In genomic region chr5:142581517-142581916, GRCm38 (mm10) we compare ENCODE assay signal across 8 mouse cellular contexts. TPM values are rescaled to one million over a fixed set of nuclear protein-coding genes. Genes with fewer than 3 reads are reported as not detected.
DNase-seq lines count a peak whose midpoint lies in the region; TF ChIP-seq lines count a peak whose summit lies in the region.
"Had no signal": no experiment of that assay in that cellular context is flagged by ENCODE, and none has a peak within 500 bp of the region (broad histone marks: within the 10 kb centered on the region; RNA-seq: fewer than 3 reads in every experiment).

No protein-coding gene starts in this region.

- no peak overlapping the region for H3K9ac ChIP-seq in ES-Bruce4 (ENCODE audit: low read depth, poor library complexity, severe bottlenecking)

- H3K36me3 ChIP-seq in ES-Bruce4 (ENCODE audit: control insufficient read depth, insufficient read depth, low read length, poor library complexity, severe bottlenecking): no peaks in the 10 kb centered on the region
- no peaks in the 10 kb centered on the region for H3K36me3 ChIP-seq in hindbrain, embryonic 10.5 days

- no peaks in the 10 kb centered on the region for H3K27me3 ChIP-seq in ES-Bruce4 (ENCODE audit: control insufficient read depth, insufficient read depth, low read length, poor library complexity, severe bottlenecking)
- H3K27me3 ChIP-seq in hindbrain, embryonic 10.5 days (ENCODE audit: insufficient read depth, poor library complexity, severe bottlenecking): no peaks in the 10 kb centered on the region; the same call in 1 of the 2 replicates

- no peak overlapping the region for H3K27ac ChIP-seq in ES-Bruce4 (ENCODE audit: insufficient read depth, low read length)
- no peak overlapping the region for H3K27ac ChIP-seq in hindbrain, embryonic 10.5 days

- no peaks in the 10 kb centered on the region for H3K9me3 ChIP-seq in ES-Bruce4 (replicated peaks; ENCODE audit: control insufficient read depth, insufficient read depth, low read length, poor library complexity, severe bottlenecking)
- no peaks in the 10 kb centered on the region for H3K9me3 ChIP-seq in hindbrain, embryonic 10.5 days

- H3K4me3 ChIP-seq in ES-Bruce4 (ENCODE audit: low read depth, low read length): no peak overlapping the region
- no peak overlapping the region for H3K4me3 ChIP-seq in hindbrain, embryonic 10.5 days
- H3K4me3 ChIP-seq: megakaryocyte, embryonic 14.5 days had no signal

- TF ChIP-seq CTCF in ES-Bruce4 (IDR thresholded peaks at IDR 0.05; ENCODE audit: low read depth, low read length): peak; percentile 82

- WGBS in hindbrain, embryonic 10.5 days: 20% methylated on average over 5 of the region's 5 CpGs

- TF ChIP-seq EP300 in ES-Bruce4 (IDR thresholded peaks at IDR 0.05; ENCODE audit: insufficient read depth, low read depth, low read length): no peak

- H3K4me1 ChIP-seq in ES-Bruce4 (ENCODE audit: control insufficient read depth, insufficient read depth, low read length): no peaks in the 10 kb centered on the region
- peaks cover 11% of the 10 kb centered on the region for H3K4me1 ChIP-seq in hindbrain, embryonic 10.5 days (replicated peaks)
- H3K4me1 ChIP-seq: megakaryocyte, embryonic 14.5 days had no signal

- DNase-seq in adipocyte (ENCODE audit: low spot score): peak; percentile 57
- peak; percentile 56 for DNase-seq in embryo, embryonic 11.5 days (ENCODE audit: low read depth, low spot score)
- DNase-seq in hindbrain, embryonic 10.5 days (ENCODE audit: low spot score): peak; percentile 79
- DNase-seq in layer of hippocampus, postnatal 10 days (ENCODE audit: low spot score in 2 of 2): peak; percentile 78 to 81
- DNase-seq in lung, postnatal 10 days: peak; percentile 58
- DNase-seq in right cerebral cortex, adult 2 months (ENCODE audit: low spot score in 2 of 2): peak; percentile 66 to 77

- no peak for TF ChIP-seq POLR2A in ES-Bruce4 (IDR thresholded peaks at IDR 0.05; ENCODE audit: insufficient read depth, low read length)

RNA-seq across cellular contexts. Expression of gene Mmd2, which starts 27.1 kb away (rescaled TPM):
- 0.26 TPM in 1 of 2 replicates, not detected in the other for polyA plus RNA-seq in ES-Bruce4 (2011; ENCODE audit: insufficient read depth, insufficient read length, low read depth, missing spikeins)
- polyA plus RNA-seq in hindbrain, embryonic 10.5 days (2016; fragmentation: Nextera tagmentation; extraction: Ambion mirVana): 4.3 and 4.7 TPM in 2 replicates
- 100 to 1,000 TPM; 164 to 175 TPM for total RNA-seq in layer of hippocampus, postnatal 10 days (2021)

RNA-seq across cellular contexts. Expression of gene Radil, which starts 30.6 kb away (rescaled TPM):
- polyA plus RNA-seq in ES-Bruce4 (2011; ENCODE audit: insufficient read depth, insufficient read length, low read depth, missing spikeins): 78.0 and 79.3 TPM in 2 replicates
- 5.5 and 6.1 TPM in 2 replicates for polyA plus RNA-seq in hindbrain, embryonic 10.5 days (2016; fragmentation: Nextera tagmentation; extraction: Ambion mirVana)
- 10 to 100 TPM; 13.9 to 15.7 TPM for total RNA-seq in layer of hippocampus, postnatal 10 days (2021)

RNA-seq across cellular contexts. Expression of gene Wipi2, which starts 46.0 kb away (rescaled TPM):
- 50.6 and 55.0 TPM in 2 replicates for polyA plus RNA-seq in ES-Bruce4 (2011; ENCODE audit: insufficient read depth, insufficient read length, low read depth, missing spikeins)
- 55.6 and 61.6 TPM in 2 replicates for polyA plus RNA-seq in hindbrain, embryonic 10.5 days (2016; fragmentation: Nextera tagmentation; extraction: Ambion mirVana)
- 10 to 100 TPM; 71.1 to 74.5 TPM for total RNA-seq in layer of hippocampus, postnatal 10 days (2021)

RNA-seq across cellular contexts. Expression of gene Papolb, which starts 51.6 kb away (rescaled TPM):
- polyA plus RNA-seq in ES-Bruce4 (2011; ENCODE audit: insufficient read depth, insufficient read length, low read depth, missing spikeins): 3.3 and 3.9 TPM in 2 replicates
- polyA plus RNA-seq in hindbrain, embryonic 10.5 days (2016; fragmentation: Nextera tagmentation; extraction: Ambion mirVana): 0.15 and 0.27 TPM in 2 replicates
- under 1 TPM; 0.67 to 0.85 TPM for total RNA-seq in layer of hippocampus, postnatal 10 days (2021)

Comparison
In these comparisons a context has a peak if more than half of its experiments do, and no peak if none do; other contexts are left out.
1. RNA of gene Radil, which starts 30.6 kb away (polyA plus RNA-seq): 78.0 to 79.3 TPM in ES-Bruce4; 5.5 to 6.1 TPM in hindbrain, embryonic 10.5 days; every median in the first group is over 10 times any median in the second.
2. Peak in every context shown above with its lines, with median percentiles within 50 percentile points of each other: DNase-seq.